In the genomic region with DNA sequence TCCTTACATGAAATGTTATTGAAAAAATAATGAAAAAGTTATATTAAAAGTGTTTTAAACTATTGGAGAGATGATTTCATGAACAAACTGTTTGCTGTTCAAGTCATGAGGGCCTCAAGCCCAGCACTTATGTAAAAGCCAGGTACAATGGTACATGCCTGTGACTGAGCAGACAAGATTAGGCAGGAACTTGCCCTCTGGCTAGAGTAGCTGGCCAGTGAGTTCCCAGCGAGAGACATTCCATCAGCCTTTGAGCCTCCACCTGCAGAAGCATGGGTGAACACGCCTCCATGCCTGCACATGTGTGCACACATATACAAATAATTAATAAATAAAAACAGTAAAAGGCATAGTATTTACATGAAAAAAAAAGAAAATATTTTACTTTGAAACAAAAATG, we compare ENCODE assay signal across 26 mouse cellular contexts.
"Had no signal": no experiment of that assay in that cellular context is flagged by ENCODE, and none has a peak within 500 bp of the region (broad histone marks: within the 10 kb centered on the region; RNA-seq: fewer than 3 reads in every experiment).

No protein-coding gene starts in this region.

- ATAC-seq: hindbrain, embryonic 16.5 days; inflammation-experienced regulatory T-cells, adult 6 months; intestine, embryonic 15.5 days; intestine, postnatal 0 days; liver, postnatal 0 days had no signal

- H3K9me3 ChIP-seq: heart, embryonic 13.5 days; heart, embryonic 15.5 days; intestine, embryonic 15.5 days; liver, embryonic 13.5 days; liver, embryonic 15.5 days had no signal

- H3K27ac ChIP-seq: gastrocnemius, adult 2 months; heart, adult 2 months; heart, embryonic 13.5 days; heart, embryonic 15.5 days; hindbrain, embryonic 14.5 days; intestine, embryonic 15.5 days; layer of hippocampus, adult 2 months; left cerebral cortex, adult 2 months; liver, embryonic 13.5 days; liver, embryonic 15.5 days had no signal

- H3K4me1 ChIP-seq: heart, embryonic 13.5 days; heart, embryonic 15.5 days; intestine, embryonic 15.5 days; liver, embryonic 13.5 days; liver, embryonic 15.5 days had no signal

- H3K36me3 ChIP-seq: heart, embryonic 13.5 days; heart, embryonic 15.5 days; intestine, embryonic 15.5 days; liver, embryonic 13.5 days; liver, embryonic 15.5 days had no signal

- H3K4me3 ChIP-seq: gastrocnemius, adult 2 months; heart, adult 2 months; heart, embryonic 13.5 days; heart, embryonic 15.5 days; intestine, embryonic 15.5 days; layer of hippocampus, adult 2 months; left cerebral cortex, adult 2 months; liver, embryonic 13.5 days; liver, embryonic 15.5 days had no signal

- H3K4me2 ChIP-seq: heart, embryonic 11.5 days; heart, embryonic 13.5 days; heart, embryonic 15.5 days; hindbrain, embryonic 14.5 days; intestine, embryonic 15.5 days; liver, embryonic 11.5 days; liver, embryonic 13.5 days; liver, embryonic 15.5 days had no signal

- H3K27me3 ChIP-seq: heart, embryonic 13.5 days; heart, embryonic 15.5 days; intestine, embryonic 15.5 days; liver, embryonic 13.5 days; liver, embryonic 15.5 days had no signal

- DNase-seq: gastrocnemius, adult 2 months; gastrocnemius, postnatal 10 days; gastrocnemius, postnatal 25 days; heart, adult 2 months; heart, postnatal 14 days; heart, postnatal 36 days; kidney, adult 18-20 months; kidney, adult 8-10 months; kidney, postnatal 10 days; kidney, postnatal 25 days; kidney, postnatal 4 days; liver; liver, embryonic 13.5 days; liver, postnatal 0 days had no signal

- H3K9ac ChIP-seq: heart, embryonic 13.5 days; heart, embryonic 15.5 days; hindbrain, embryonic 14.5 days; intestine, embryonic 15.5 days; liver, embryonic 13.5 days; liver, embryonic 15.5 days; liver, postnatal 0 days had no signal
